Mouse (Mus musculus): ENCODE measurements around the gene Mars2.

Mars2 gene

DNA sequence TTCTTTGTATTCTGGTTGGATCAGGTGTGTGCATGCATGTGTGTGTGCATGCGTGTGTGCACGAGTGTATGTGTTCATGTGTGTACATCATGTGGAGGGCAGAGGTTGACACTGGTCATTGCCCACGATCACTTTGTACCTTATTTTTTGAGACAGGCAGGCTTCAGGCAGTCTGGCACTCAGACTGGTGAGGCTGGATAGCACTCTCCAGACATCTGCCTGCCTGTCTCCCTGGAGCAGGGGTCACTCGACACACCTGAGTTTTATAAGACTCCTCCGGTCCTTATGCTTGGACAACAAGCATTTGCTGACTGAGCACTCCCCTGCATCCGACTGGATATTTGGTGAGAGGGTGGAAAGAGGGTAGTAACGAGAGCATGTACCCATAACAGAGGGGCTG is 14.0 kb upstream of the Mars2 start:
- DNase-seq (ENCODE audit: low spot score) = no peak

DNA sequence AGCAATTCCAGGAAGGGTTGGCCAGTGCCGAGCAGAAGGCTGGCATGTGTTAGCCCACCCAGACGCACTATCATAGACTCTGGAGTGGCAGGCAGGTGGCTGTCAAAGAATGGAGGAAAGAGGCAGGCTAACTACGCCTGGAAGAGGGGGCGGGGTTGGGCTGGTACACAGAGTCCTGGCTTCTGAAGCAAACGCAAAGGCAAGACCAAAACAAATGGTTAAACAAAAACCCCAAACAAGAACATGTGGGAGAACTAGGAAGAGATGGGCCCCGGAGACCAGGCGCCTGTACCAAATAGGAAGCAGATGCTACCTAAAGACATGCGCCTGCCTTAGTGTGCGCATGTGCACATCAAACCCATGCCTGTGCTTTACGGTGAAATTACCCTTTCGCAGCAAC is 12.9 kb upstream of the Mars2 start:
- no peak for DNase-seq (ENCODE audit: low spot score)

DNA sequence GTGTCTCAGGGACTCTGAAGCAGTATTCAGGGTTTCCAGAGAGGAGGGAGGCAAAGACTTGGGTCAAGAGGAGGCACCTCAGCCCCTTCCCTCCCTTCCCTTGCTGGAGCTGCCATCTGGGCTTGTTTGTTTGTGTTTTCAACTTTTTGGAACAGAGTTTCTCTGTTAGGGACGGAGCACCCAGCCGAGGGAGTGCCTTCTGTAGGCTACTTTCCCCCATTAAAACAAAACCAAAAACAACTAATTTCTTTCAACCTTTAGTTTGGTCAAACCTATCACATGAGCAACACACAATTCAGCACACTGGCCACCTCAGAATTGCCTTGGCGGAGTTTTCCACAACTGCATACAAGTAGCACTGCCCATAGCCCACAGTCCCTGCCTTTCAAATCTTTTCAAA is 11.6 kb upstream of the Mars2 start:
- DNase-seq (ENCODE audit: low spot score) = no peak

DNA sequence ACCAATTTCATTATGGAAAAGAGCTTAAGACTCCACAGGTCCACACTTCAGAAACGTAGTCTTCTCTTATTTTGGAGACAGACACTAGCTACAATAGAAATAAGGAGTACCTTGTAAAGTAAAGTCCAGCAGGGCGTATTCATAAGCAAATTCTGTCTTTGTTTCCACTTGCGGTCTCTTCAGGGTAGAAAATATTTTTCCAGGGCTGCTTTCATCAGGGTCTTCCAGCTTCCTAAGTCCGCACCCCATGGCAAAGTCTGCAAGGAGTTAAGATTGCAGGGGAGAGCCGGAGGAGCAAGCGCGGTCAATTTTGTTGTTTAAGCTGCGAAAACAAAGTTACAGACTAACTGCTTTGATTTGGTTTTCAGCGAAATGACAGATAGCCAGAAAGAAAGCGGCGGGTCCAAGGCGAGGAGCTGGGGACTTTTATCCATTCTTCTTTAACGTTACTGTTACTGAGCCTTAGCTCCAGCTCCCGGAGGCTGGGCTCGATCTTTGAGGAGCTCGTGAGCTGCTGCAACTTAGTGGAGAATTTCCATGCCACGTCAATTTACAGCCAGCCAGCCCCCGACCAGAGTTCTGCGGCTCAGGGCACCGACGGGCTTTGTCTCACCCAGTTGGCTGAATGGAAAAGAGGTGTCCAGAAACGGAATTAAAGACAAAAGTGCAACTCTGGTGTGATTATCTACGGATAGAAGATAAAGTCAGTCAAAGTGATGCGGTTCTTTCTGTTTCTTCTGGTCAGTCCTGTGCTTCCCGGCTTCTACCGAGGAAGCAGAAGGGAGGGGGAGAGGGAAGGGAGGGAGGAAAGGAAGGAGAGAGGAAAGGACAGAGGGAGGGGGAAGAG is 10.7 kb upstream of the Mars2 start, which contains the start of gene Rftn2:
Gene Rftn2 (minus strand): TSS at position 772 of the 847 bp plus-strand sequence.
- DNase-seq (ENCODE audit: low spot score) = peak; percentile 45

DNA sequence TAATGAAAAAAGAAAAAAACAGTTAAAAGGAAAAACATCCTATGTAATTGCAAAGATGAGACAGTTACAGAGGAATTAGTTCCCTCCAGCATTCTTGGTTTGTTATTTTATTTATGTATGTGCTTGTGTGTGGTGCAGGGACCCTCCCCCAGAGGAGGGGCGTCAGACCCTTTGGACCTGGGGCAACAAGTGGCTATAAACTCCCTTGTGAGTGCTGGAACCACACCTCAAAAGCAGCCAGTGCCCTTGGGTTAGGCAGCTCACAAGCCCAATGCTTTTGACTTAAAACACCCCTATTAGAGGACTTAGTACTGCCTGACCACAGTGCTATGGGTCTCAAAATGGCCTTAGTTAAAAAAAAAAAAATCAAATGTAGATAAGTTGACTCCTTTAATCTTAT is 9.6 kb upstream of the Mars2 start:
- DNase-seq (ENCODE audit: low spot score) = no peak

DNA sequence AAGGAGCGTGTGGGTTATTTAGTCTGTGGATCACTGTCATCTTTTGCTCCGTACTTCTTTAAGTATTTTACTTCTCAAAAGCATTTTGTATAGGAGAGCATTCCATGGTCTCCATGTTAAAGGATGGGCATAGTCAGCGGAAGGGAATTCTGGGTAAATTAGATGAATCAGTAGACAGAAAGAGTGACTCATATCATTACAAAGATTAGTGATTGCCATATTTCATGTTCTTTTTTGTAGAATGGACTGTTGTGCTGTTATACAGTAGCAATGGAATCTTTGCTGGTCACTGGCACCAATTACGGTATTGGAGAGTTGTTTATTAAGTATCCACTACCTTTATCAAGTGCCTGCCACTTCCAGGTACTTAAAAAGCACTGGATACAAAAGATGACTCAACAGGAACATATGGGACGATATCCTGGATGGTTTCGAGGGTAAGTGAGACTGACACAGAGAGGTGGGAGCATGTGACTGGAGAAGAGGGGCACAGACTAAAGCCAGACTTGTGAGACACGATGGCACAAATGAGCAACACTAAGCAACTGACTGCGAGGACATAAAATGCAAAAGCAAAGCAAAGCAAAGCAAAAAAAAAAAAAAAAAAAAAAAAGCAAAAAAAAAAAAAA is 8.6 kb upstream of the Mars2 start:
- DNase-seq (ENCODE audit: low spot score) = no peak

DNA sequence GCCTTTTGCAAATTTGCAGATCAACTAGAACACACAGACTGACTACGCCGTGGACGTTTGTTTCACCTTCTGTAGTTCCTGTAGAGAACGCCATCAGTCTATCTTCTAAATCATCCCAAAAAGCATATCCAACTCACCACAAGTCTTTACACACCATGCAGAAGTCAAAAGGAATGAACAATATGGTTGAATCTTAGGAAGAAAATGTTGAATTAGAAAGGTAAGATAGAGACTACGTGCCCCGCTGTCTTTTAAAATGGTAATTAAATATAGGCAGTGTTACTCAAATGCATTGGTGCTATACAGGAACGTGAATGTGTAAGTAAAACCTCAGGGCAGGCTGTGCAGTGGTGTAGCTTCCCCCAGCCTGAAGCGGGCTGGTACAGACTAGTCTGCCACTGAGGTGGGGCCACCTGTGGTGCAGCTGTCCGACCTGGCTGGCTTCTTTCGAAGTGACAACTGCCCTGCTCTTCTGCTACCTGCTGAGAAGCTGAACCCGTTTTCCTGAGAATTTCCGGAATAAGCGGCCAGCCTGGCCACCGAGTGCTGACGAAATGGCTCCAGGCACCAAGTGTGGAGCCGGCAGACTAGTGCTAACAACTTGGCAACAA is 2.0 kb upstream of the Mars2 start:
- DNase-seq (ENCODE audit: low spot score) = no peak

DNA sequence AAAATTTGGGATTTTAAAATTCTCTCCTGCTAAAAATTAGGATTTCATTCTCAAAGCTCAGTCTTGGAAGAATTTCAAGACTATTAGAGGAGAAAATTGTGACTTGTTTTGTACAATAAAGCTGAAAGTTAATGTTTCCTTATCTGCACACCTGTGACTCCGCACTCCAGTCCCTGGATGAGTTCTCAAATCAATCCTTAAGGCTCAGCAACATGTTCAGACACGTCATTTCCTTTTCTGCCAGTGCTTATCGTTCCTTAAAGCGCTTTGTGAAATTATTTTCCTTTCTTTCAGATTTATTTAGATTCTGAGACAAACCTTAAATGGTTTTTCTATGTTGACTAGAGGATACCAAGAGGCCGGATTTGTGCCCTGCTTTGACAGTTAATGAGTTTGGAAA is 490 bp upstream of the Mars2 start:
- no peak for DNase-seq (ENCODE audit: low spot score)

DNA sequence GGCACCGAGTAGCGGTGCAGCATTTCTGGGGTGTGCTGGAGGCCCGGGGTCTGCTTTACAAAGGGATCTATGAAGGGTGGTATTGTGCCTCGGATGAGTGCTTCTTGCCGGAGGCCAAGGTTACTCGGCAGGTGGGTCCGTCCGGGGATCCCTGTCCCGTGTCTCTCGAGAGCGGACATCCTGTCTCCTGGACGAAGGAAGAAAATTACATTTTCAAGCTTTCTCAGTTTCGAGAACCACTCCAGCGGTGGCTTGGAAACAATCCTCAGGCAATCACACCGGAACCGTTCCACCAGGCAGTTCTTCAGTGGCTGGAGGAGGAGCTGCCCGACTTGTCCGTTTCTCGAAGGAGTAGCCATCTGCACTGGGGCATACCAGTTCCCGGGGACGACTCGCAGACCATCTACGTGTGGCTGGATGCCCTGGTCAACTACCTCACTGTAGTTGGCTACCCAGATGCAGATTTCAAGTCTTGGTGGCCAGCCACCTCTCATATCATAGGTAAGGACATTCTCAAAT is 725 bp downstream of the Mars2 start:
- peak; percentile 48 for DNase-seq (ENCODE audit: low spot score)

DNA sequence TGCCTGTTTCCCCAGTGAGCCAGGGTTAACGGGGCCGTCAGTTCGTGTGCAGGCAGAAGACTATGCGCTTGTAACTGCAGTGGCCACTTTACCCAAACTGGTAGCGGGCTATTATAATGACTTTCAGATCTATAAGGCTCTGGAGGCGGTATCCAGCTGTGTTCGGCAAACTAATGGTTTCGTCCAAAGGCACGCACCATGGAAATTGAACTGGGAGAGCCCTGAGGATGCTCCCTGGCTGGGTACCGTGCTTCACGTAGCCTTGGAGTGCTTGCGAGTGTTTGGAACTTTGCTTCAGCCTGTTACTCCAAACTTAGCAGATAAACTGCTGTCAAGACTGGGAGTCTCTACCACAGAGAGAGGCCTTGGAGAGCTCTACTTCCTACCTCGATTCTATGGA is 1.5 kb downstream of the Mars2 start:
- no peak for DNase-seq (ENCODE audit: low spot score)

DNA sequence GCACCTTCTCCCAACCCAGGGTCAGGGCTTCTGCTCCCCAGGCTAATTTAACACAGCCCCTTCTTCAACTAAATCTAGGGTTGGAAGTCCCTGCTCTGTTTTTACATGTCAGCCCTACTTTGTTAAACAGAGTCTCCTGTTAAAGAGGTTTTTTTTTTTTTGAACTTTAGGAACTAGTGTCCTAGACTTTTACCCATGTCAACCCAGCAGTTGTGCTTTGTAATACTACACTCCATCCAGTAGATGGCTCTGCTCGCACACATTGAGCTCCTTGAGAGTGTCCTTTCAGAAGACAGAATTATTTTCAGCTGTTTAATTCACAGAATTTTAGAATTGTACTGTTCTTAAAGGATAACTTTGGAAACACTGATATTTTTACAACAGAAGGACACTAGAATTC is 2.3 kb downstream of the Mars2 start:
- DNase-seq (ENCODE audit: low spot score) = peak; percentile 82

DNA sequence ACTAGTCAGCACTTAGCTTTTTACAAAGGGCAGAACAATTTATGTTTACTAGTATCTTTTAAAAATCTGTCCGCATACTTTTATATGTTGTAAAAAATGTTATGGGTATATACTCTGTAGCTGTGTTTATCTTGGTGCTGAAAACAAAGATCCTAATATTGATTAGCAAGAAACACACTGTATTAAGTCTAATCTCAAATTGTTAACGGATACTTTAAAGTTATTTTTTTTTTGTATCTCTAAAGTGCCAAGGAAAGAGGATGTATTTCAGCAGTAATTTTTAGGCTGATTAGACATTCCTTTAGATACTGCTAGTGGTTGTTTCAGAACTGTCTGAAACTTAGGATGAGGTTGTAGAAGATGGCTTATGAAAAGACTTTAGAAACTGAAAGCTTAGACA is 9.4 kb downstream of the Mars2 start:
- no peak for DNase-seq (ENCODE audit: low spot score)

DNA sequence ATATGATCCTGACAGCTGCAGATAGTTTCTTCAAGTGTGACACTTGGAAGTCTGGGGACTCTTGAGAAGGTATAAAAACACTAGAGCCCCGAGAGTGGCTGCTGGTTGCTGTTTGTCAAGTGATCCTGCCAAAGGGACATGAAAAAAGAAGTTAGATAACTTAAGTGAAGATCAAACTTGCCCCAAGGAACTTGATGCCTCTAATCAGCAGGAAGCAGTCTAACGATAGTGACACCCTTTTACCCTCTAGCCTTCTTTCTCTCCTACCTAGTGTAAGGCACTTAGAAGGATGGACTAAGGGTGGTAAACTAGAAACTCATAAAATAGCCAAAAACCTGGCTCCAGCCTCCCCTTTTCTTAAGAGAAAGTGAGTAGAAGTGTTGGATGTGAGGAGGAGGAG is 27.4 kb downstream of the Mars2 start:
- DNase-seq (ENCODE audit: low spot score) = no peak

DNA sequence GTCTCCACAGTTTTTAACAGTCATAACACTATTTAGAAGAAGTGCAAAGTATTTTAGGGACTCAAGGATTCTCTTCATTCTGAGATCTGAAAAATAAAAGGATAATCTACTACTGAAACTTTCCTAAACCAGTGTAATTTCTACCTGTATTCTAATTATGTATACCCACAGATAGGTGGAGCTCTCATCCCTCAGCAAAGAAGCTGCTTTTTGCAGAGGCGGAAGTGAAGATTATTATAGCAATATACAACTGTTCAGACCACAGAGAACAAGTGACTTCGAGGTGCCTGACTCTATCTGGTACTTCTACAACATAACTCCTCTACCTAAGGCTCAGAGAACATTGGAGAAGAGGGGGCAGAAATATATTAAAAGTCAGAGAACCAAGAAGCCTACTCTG is 28.5 kb downstream of the Mars2 start:
- DNase-seq (ENCODE audit: low spot score) = no peak

DNA sequence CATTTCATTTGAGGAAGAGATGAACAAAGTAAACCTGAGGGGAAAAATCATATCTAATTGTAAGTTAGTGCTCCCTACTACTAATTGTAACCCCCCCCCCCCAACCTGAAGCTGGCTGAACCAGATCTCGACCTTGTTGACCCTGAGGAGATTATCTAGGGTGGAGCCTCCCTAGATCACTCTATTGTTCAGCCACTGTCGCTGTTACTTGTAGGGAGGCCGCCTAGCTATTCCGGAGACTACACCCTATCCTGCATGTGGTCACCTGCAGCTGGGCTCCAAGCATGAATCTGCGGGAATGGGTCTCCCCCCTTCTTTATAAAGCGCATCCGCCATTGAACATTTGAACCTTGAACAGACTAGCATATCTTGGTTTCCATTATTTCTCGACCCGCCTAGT is 42.1 kb downstream of the Mars2 start:
- DNase-seq (ENCODE audit: low spot score) = no peak
